Mouse (Mus musculus): Measurements from ENCODE around the gene Rere. TPM values are rescaled to one million over a fixed set of nuclear protein-coding genes. Genes with fewer than 3 reads are reported as not detected.

Rere gene
- polyA plus RNA-seq, 1 experiment from 2014 or later, result 31.4 TPM

DNA sequence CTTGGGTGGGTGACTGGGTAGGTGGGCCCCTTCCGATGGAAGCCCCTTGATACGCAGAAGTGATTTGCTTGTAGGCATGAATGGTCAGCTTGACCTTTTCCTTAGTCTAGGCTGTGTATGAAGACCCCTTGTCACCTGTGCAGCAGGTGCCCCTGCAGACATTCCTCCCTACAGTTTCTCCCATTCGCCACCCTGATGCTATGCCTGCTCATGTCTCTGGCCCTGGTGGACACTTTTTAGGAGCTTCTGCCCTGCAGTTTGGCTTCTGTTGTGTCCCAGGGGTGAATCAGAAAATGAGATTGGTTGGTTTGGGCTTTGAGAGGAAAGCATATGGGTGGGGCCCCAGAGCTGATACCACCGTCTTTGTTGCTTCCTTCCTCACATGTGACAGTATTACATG lies 343.5 kb downstream of the Rere start:
- no peak for ATAC-seq (ENCODE audit: insufficient number of reproducible peaks, insufficient read depth, low FRiP score, low TSS enrichment, low read depth)
- H3K9me3 ChIP-seq, result no peaks in the 10 kb centered on the region
- 81% methylated on average over 4 of the region's 4 CpGs for WGBS
- H3K27ac ChIP-seq, result no peak overlapping the region
- H3K4me1 ChIP-seq (replicated peaks), result no peaks in the 10 kb centered on the region
- H3K4me3 ChIP-seq (replicated peaks), result no peak overlapping the region
- no peak overlapping the region for H3K4me2 ChIP-seq
- no peak overlapping the region for H3K9ac ChIP-seq (replicated peaks)
- H3K36me3 ChIP-seq, result peaks cover 39% of the 10 kb centered on the region
- no peaks in the 10 kb centered on the region for H3K27me3 ChIP-seq

DNA sequence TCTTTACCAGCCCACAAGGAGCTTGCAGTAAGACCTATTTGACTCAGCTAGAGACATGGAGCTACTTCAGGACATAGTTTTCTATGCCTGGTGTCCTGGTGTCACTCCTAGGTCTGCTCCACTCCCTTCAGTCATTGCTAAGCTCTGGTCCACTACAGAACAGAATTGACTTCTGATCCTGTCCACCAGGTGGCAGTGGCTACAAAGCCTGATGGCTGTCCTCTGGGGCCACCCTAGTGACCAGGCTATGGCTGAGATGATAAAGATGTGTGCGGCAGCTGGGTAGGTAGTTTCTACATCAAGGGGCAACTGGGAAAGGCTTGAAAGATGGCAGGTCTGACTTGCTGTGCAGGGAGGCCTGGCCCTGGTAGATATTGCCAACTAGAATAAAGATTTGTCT lies 344.0 kb downstream of the Rere start:
- peak; percentile 33; the same call in 1 of the 2 replicates for ATAC-seq (ENCODE audit: insufficient number of reproducible peaks, insufficient read depth, low FRiP score, low TSS enrichment, low read depth)
- Histone ChIP-seq H3K27me3 (no peaks in the 10 kb centered on the region), H3K4me3 (replicated peaks) (no peak overlapping the region), H3K4me2 (no peak overlapping the region), H3K9me3 (no peaks in the 10 kb centered on the region), H3K36me3 (peaks cover 34% of the 10 kb centered on the region), H3K4me1 (replicated peaks) (no peaks in the 10 kb centered on the region), H3K9ac (replicated peaks) (no peak overlapping the region), H3K27ac (no peak overlapping the region)
- WGBS, result 54% methylated on average over 1 of the region's 1 CpGs

DNA sequence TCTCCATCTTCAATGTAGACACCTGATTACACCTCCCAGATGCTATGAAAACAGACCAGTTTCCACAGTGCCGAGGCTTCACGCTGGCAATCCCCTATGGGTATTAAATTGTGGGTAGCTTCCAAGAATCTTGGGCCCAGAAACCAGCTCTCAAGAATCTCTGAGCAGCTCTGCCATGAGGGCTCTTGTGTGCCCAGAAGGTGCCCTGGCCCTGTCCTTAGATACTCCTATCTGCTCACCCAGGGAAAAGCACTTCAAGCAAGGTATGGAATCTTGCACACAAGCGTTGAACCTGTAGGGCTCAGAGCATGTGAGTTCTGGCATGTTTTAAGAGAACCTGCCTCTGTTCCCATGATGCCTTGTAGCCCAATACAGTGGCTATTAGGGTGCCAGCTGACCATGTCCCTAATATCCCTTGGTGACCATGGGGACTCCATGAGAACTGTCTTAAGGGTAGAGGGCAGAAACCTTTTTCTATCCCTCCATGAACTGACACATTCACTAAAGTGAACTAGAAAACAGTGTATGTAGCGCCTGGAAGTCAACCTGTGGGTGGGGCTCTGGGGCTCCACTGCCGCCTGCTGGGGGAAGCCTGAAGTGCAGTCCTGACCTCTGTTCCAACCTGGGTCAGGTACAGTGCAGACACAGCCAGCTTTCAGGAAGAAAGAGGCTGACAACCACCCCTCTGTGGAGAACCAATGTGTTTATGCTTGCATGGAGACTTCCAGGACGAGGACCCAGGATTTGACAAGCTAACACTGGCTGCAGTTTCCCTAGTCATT lies 344.7 kb downstream of the Rere start:
- Histone ChIP-seq H3K27ac (no peak overlapping the region), H3K4me3 (replicated peaks) (no peak overlapping the region), H3K4me1 (replicated peaks) (no peaks in the 10 kb centered on the region), H3K9ac (replicated peaks) (no peak overlapping the region), H3K9me3 (no peaks in the 10 kb centered on the region), H3K4me2 (no peak overlapping the region), H3K27me3 (no peaks in the 10 kb centered on the region), H3K36me3 (peaks cover 28% of the 10 kb centered on the region)
- ATAC-seq (ENCODE audit: insufficient number of reproducible peaks, insufficient read depth, low FRiP score, low TSS enrichment, low read depth), result no peak
- WGBS, result 52% methylated on average over 6 of the region's 6 CpGs

DNA sequence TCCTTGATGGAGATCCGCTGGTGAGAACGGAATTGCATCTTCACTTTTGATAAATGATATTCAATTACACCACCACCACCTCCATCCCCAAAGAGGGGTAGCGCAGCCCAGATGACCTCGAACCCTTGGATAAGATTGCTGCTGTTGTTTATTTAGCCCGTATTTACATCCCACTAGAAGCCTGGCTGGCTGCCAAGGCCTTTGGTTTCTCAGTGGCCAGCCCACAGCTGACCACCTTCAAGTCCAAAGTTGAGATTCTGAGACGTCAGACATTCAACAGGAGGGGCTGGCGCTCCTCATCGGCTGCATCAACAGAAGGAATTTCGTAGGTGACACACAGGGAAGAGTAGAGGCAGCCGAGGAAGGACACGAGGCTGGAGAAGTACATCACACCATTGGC lies 347.8 kb downstream of the Rere start:
- Histone ChIP-seq H3K36me3 (no peaks in the 10 kb centered on the region), H3K9ac (replicated peaks) (no peak overlapping the region), H3K9me3 (no peaks in the 10 kb centered on the region), H3K4me1 (replicated peaks) (no peaks in the 10 kb centered on the region), H3K27me3 (no peaks in the 10 kb centered on the region), H3K27ac (no peak overlapping the region), H3K4me3 (replicated peaks) (no peak overlapping the region), H3K4me2 (no peak overlapping the region)
- no peak for ATAC-seq (ENCODE audit: insufficient number of reproducible peaks, insufficient read depth, low FRiP score, low TSS enrichment, low read depth)
- 87% methylated on average over 11 of the region's 11 CpGs for WGBS

DNA sequence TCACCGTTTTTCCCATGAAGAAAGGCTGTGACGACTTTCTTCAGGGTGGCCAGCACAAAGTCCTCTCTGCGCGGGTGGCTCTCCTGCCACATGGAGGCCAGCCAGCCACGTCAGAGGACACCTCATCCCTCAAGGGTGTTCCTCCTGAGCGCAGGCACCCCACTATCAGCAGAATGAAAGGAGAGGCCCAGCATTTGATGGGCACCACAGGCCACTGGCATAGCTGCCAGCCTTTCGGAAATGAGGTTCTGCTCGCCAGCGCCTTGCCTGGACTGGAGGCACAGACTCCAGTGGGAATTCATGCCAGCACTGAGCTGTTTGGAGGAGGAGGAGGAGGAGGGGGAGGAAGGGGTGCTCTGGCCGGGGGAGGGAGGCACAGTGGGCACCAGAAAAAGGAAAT lies 354.1 kb downstream of the Rere start:
- H3K27me3 ChIP-seq, result no peaks in the 10 kb centered on the region
- no peaks in the 10 kb centered on the region for H3K4me1 ChIP-seq (replicated peaks)
- ATAC-seq (ENCODE audit: insufficient number of reproducible peaks, insufficient read depth, low FRiP score, low TSS enrichment, low read depth), result no peak
- no peaks in the 10 kb centered on the region for H3K9me3 ChIP-seq
- no peaks in the 10 kb centered on the region for H3K36me3 ChIP-seq
- no peak overlapping the region for H3K4me3 ChIP-seq (replicated peaks)
- H3K9ac ChIP-seq (replicated peaks), result no peak overlapping the region
- WGBS, result 87% methylated on average over 10 of the region's 10 CpGs
- H3K27ac ChIP-seq, result no peak overlapping the region
- H3K4me2 ChIP-seq, result no peak overlapping the region

DNA sequence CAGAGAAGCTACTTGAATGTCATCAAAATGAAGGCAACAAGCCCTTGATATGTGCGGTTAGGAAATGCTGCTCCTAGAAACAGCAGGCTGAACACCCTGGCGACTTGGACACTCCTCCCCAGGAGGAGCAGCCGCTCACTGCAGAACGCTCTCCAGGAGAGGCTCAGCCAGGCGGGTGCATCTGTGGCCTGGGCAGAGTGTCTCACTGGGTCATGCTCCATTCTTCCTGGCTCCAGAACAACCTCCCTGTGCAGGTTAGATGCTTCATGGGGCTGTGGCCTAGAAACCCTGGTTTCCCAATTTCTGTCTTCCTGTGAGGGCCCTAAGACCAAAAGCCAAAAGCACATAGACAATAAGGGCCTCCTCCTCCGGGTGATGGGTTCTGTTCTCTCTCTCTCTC lies 355.2 kb downstream of the Rere start:
- no peaks in the 10 kb centered on the region for H3K36me3 ChIP-seq
- 88% methylated on average over 6 of the region's 6 CpGs for WGBS
- no peak for ATAC-seq (ENCODE audit: insufficient number of reproducible peaks, insufficient read depth, low FRiP score, low TSS enrichment, low read depth)
- H3K9ac ChIP-seq (replicated peaks), result no peak overlapping the region
- H3K4me1 ChIP-seq (replicated peaks), result no peaks in the 10 kb centered on the region
- H3K9me3 ChIP-seq, result no peaks in the 10 kb centered on the region
- H3K27ac ChIP-seq, result no peak overlapping the region
- H3K4me3 ChIP-seq (replicated peaks), result no peak overlapping the region
- no peak overlapping the region for H3K4me2 ChIP-seq
- H3K27me3 ChIP-seq, result no peaks in the 10 kb centered on the region

DNA sequence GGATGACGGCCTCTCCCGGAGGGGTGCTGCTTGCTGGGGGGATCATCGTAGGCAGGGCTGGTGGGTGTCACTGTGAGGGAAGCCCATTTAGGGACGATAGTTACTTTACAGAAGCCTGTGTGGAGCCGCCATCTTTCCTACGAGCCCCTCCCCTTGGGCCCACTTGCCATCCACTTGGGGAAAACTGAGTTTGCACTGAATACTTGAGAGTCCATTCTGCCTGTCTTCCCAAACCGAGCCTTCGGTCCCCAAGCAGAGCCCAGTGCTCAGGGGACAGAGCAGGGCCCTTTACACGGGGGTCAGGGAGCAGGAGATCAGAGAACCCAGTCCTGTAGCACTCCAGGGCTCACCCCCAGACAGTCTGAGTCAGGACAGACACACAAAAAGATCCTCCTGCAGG lies 362.9 kb downstream of the Rere start:
- no peak overlapping the region for H3K4me3 ChIP-seq (replicated peaks)
- H3K27me3 ChIP-seq, result no peaks in the 10 kb centered on the region
- H3K4me1 ChIP-seq (replicated peaks), result no peaks in the 10 kb centered on the region
- H3K27ac ChIP-seq, result no peak overlapping the region
- no peak for ATAC-seq (ENCODE audit: insufficient number of reproducible peaks, insufficient read depth, low FRiP score, low TSS enrichment, low read depth)
- H3K4me2 ChIP-seq, result no peak overlapping the region
- H3K36me3 ChIP-seq, result no peaks in the 10 kb centered on the region
- no peak overlapping the region for H3K9ac ChIP-seq (replicated peaks)
- H3K9me3 ChIP-seq, result no peaks in the 10 kb centered on the region
- 86% methylated on average over 9 of the region's 9 CpGs for WGBS

DNA sequence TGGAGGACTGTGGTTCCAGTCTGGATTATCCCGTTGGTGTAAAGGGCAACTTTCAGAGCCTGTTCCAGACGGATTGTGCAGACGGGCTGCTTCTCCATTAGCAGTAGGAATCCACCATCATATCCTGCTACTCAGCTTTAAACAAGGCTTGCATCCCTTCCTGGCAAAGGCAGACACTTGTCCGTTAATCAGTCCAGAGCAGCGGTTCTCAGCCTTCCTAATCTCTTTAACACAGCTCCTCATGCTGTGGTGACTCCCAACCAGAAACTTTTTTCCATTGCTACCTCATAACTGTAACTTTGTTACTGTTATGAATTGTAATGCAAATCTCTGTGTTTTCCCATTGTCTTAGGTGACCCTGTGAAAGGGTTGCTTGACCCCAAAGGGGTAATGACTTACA lies 367.9 kb downstream of the Rere start:
- WGBS, result 80% methylated on average over 5 of the region's 5 CpGs

DNA sequence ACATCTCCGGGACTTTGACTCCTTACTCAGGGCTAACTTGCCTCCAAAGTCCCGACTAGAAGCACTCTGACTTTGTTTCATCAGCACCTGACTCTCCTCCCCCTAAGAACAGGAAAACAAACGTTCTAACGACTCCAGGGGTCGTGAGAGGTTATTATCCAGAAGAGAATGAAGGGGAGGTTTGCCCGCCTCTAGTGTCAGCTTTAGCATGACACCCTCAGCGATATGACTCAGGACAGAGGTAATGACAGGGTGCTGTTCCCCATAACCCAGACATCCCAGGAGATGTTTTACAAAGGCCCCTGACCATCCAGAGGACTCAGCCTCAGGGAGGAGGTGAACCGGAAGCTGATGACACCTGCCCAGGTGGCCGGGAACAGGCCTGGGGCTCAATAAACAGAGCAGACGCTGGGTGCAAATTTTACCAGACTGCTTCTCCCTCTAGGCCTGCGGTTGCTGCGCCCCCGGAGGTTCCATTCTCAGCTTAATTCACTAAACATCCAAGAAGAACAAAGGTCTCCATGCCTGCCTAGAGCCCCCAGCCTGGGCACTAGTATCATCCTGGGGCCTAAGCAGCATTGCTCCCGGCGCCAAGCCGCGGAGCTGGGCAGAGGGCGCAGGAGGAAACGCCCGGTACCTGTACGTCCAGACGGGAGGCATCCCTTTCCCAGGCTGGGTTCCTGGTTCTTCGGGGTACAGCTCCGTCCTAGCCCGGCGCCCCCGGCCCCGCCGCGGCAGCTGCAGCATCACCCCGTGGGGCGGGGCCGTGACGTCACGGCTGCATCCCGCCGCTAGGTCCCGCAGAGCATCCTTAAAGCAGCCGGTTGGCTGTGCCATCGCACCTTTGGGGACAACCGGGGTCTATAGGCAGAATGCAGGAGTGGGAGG lies 370.2 kb downstream of the Rere start, which contains the start of gene Slc45a1:
TSS of gene Slc45a1 (minus strand) at position 785 of the 888 bp plus-strand sequence.
- Histone ChIP-seq H3K27ac (no peak within 1 kb of the TSS), H3K9me3 (0 out of 2 replicates have a peak, but pooled peaks cover 3% of the 10 kb centered on the region), H3K27me3 (peaks cover 38% of the 10 kb centered on the region), H3K4me1 (replicated peaks) (peaks cover 7% of the 10 kb centered on the region; the same call in 1 of the 2 replicates), H3K36me3 (no peaks in the 10 kb centered on the region), H3K4me3 (replicated peaks) (peak within 1 kb of the TSS; percentile 43), H3K4me2 (peak within 1 kb of the TSS; percentile 76), H3K9ac (replicated peaks) (peak within 1 kb of the TSS; percentile 61)
- no peak for ATAC-seq (ENCODE audit: insufficient number of reproducible peaks, insufficient read depth, low FRiP score, low TSS enrichment, low read depth)
- WGBS, result 5% methylated on average over 41 of the region's 41 CpGs

More for the DNA sequence above, 367.9 kb downstream of the Rere start:
- peaks cover 7% of the 10 kb centered on the region; the same call in 1 of the 2 replicates for H3K4me1 ChIP-seq (replicated peaks)
- H3K36me3 ChIP-seq, result no peaks in the 10 kb centered on the region
- no peak overlapping the region for H3K27ac ChIP-seq
- no peak overlapping the region for H3K4me2 ChIP-seq
- no peaks in the 10 kb centered on the region for H3K9me3 ChIP-seq
- H3K9ac ChIP-seq (replicated peaks), result no peak overlapping the region
- no peak overlapping the region for H3K4me3 ChIP-seq (replicated peaks)
- ATAC-seq (ENCODE audit: insufficient number of reproducible peaks, insufficient read depth, low FRiP score, low TSS enrichment, low read depth), result no peak
- peaks cover 33% of the 10 kb centered on the region for H3K27me3 ChIP-seq

DNA sequence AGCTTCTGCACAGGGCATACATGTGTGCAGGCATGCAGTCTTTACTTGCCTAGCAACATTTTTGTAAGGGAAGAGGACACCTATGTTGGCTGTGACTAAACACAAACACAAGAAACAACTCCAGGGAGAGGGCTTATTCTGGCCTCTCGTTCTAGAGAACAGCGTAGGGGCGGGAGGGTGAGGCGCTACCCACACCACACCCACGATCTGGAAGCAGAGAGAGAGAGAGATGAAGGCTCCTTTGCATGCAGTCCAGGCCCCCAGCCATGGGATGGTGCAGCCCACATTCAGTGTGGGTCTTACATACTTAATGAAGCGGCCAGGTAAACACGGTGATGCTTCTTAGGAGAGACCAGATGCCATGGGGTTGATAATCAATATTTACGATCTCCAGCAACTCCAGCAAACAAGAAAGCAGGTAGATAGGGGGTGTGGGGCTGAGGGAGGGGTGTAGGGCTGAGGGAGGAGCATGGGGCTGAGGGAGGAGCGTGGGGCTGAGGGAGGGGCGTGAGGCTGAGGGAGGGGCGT lies 371.7 kb downstream of the Rere start:
- peaks cover 38% of the 10 kb centered on the region for H3K27me3 ChIP-seq
- H3K4me2 ChIP-seq, result no peak overlapping the region
- H3K4me3 ChIP-seq (replicated peaks), result no peak overlapping the region
- H3K4me1 ChIP-seq (replicated peaks), result peaks cover 7% of the 10 kb centered on the region; the same call in 1 of the 2 replicates
- H3K9me3 ChIP-seq, result 0 out of 2 replicates have a peak, but pooled peaks cover 7% of the 10 kb centered on the region
- H3K36me3 ChIP-seq, result no peaks in the 10 kb centered on the region
- no peak for ATAC-seq (ENCODE audit: insufficient number of reproducible peaks, insufficient read depth, low FRiP score, low TSS enrichment, low read depth)
- 32% methylated on average over 9 of the region's 11 CpGs for WGBS
- no peak overlapping the region for H3K9ac ChIP-seq (replicated peaks)
- H3K27ac ChIP-seq, result no peak overlapping the region

DNA sequence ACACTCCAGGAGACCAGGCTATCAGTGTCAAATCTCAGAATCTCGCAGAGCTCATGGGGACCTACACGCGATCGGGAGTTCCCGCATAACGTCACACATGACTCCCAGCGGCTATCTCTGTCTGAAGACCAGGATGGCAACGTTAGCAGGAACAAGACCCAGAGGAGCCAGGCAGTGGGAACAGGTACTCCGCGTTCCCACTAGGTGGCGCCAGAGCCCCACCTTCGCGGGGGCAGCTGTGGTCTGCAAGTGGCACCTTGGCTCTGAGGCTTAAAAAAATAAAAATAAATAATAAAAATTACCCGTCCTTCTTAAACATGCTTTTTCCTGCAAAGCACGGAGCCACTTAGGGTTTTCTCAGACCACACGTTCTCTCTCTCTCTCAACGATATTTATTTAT lies 374.5 kb downstream of the Rere start:
- peak; percentile 38; the same call in 1 of the 2 replicates for ATAC-seq (ENCODE audit: insufficient number of reproducible peaks, insufficient read depth, low FRiP score, low TSS enrichment, low read depth)
- H3K36me3 ChIP-seq, result no peaks in the 10 kb centered on the region
- peaks cover 36% of the 10 kb centered on the region for H3K27me3 ChIP-seq
- H3K4me2 ChIP-seq, result peak overlapping the region; percentile 11; the same call in 1 of the 2 replicates
- H3K9ac ChIP-seq (replicated peaks), result no peak overlapping the region
- H3K4me1 ChIP-seq (replicated peaks), result peaks cover 15% of the 10 kb centered on the region
- 5% methylated on average over 17 of the region's 17 CpGs for WGBS
- H3K4me3 ChIP-seq (replicated peaks), result no peak overlapping the region
- no peak overlapping the region for H3K27ac ChIP-seq
- 0 out of 2 replicates have a peak, but pooled peaks cover 7% of the 10 kb centered on the region for H3K9me3 ChIP-seq

Data from limb, embryonic 12.5 days (tissue).